Mouse (Mus musculus): ENCODE results near the gene Sstr1.

The Sstr1 gene

GRCm38 (mm10) chr12:58211163-58212071 lies at the start of gene Sstr1:
Sstr1 (plus strand) TSS chr12:58211772.
- H3K36me3 ChIP-seq (ENCODE audit: control insufficient read depth, insufficient read depth, low read length, poor library complexity, severe bottlenecking) = no peaks in the 10 kb centered on the region
- no peak for DNase-seq (ENCODE audit: low read depth, low spot score)
- no peaks in the 10 kb centered on the region for H3K27me3 ChIP-seq (ENCODE audit: control insufficient read depth, insufficient read depth, low read length, poor library complexity, severe bottlenecking)

GRCm38 (mm10) chr12:58198810-58199209 lies 12.8 kb upstream of the Sstr1 start:
- Histone ChIP-seq H3K36me3 (ENCODE audit: control insufficient read depth, insufficient read depth, low read length, poor library complexity, severe bottlenecking) (no peaks in the 10 kb centered on the region), H3K27me3 (ENCODE audit: control insufficient read depth, insufficient read depth, low read length, poor library complexity, severe bottlenecking) (no peaks in the 10 kb centered on the region)
- DNase-seq (ENCODE audit: low read depth, low spot score) = no peak

DNA sequence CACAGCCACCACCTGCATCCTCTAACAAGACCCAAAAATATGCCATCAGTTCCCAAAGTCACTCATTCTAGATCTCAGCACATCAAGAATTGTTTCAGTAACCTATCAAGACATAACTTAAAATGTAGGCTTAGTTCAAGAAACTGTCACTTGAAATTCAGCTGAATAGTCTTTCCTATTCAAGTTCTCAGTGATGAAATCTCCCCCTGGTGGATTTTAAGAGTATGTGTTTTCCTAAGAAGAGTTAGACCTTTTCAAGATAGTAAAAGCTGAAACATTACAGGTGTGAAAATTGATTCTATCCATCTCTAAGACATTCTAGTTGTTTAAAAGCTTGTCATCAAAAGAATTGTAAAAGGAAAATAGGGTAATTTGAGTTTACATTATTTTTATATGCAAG lies 10.4 kb upstream of the Sstr1 start:
- Histone ChIP-seq H3K27me3 (ENCODE audit: control insufficient read depth, insufficient read depth, low read length, poor library complexity, severe bottlenecking) (no peaks in the 10 kb centered on the region), H3K36me3 (ENCODE audit: control insufficient read depth, insufficient read depth, low read length, poor library complexity, severe bottlenecking) (no peaks in the 10 kb centered on the region)
- DNase-seq (ENCODE audit: low read depth, low spot score) = no peak

DNA sequence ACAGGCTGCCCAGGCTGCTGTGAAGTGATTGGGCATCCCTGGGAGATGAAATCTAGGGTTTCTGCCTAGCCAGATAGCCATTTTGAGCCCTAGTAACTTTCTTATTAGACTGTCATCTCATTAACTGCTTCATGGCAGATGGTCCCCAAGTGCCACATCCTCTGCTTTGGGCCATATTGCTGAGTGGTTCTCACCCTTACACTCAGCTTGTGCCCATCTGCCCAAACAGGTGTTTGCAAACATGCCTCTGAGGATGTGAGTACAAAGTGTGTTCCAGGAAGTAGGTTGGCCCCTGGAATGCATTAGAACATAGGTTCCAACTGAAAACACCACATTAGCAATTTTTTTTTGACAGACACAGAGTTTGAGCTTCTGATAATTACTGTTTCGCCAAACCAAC lies 3.6 kb upstream of the Sstr1 start:
- no peak for DNase-seq (ENCODE audit: low read depth, low spot score)
- no peaks in the 10 kb centered on the region for H3K36me3 ChIP-seq (ENCODE audit: control insufficient read depth, insufficient read depth, low read length, poor library complexity, severe bottlenecking)
- no peaks in the 10 kb centered on the region for H3K27me3 ChIP-seq (ENCODE audit: control insufficient read depth, insufficient read depth, low read length, poor library complexity, severe bottlenecking)

- no peaks in the 10 kb centered on the region for H3K27me3 ChIP-seq (ENCODE audit: control insufficient read depth, insufficient read depth, low read length, poor library complexity, severe bottlenecking)
- DNase-seq (ENCODE audit: low read depth, low spot score) = no peak
- no peaks in the 10 kb centered on the region for H3K36me3 ChIP-seq (ENCODE audit: control insufficient read depth, insufficient read depth, low read length, poor library complexity, severe bottlenecking)
Observed at GRCm38 (mm10) chr12:58212261-58212923, 820 bp downstream of the Sstr1 start.

DNA sequence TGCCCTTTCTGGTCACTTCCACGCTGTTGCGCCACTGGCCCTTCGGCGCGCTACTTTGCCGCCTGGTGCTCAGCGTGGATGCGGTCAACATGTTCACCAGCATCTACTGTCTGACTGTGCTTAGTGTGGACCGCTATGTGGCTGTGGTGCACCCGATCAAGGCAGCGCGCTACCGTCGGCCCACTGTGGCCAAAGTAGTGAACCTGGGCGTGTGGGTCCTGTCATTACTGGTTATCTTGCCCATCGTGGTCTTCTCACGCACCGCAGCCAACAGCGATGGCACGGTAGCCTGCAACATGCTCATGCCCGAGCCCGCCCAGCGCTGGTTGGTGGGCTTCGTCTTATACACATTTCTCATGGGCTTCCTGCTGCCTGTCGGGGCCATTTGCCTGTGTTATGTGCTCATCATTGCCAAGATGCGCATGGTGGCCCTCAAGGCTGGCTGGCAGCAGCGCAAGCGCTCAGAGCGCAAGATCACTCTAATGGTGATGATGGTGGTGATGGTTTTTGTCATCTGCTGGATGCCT lies 1.4 kb downstream of the Sstr1 start:
- no peaks in the 10 kb centered on the region for H3K36me3 ChIP-seq (ENCODE audit: control insufficient read depth, insufficient read depth, low read length, poor library complexity, severe bottlenecking)
- no peaks in the 10 kb centered on the region for H3K27me3 ChIP-seq (ENCODE audit: control insufficient read depth, insufficient read depth, low read length, poor library complexity, severe bottlenecking)
- no peak for DNase-seq (ENCODE audit: low read depth, low spot score)

- Histone ChIP-seq H3K27me3 (ENCODE audit: control insufficient read depth, insufficient read depth, low read length, poor library complexity, severe bottlenecking) (no peaks in the 10 kb centered on the region), H3K36me3 (ENCODE audit: control insufficient read depth, insufficient read depth, low read length, poor library complexity, severe bottlenecking) (no peaks in the 10 kb centered on the region)
- no peak for DNase-seq (ENCODE audit: low read depth, low spot score)
Observed at GRCm38 (mm10) chr12:58213451-58214288, 2.1 kb downstream of the Sstr1 start.

DNA sequence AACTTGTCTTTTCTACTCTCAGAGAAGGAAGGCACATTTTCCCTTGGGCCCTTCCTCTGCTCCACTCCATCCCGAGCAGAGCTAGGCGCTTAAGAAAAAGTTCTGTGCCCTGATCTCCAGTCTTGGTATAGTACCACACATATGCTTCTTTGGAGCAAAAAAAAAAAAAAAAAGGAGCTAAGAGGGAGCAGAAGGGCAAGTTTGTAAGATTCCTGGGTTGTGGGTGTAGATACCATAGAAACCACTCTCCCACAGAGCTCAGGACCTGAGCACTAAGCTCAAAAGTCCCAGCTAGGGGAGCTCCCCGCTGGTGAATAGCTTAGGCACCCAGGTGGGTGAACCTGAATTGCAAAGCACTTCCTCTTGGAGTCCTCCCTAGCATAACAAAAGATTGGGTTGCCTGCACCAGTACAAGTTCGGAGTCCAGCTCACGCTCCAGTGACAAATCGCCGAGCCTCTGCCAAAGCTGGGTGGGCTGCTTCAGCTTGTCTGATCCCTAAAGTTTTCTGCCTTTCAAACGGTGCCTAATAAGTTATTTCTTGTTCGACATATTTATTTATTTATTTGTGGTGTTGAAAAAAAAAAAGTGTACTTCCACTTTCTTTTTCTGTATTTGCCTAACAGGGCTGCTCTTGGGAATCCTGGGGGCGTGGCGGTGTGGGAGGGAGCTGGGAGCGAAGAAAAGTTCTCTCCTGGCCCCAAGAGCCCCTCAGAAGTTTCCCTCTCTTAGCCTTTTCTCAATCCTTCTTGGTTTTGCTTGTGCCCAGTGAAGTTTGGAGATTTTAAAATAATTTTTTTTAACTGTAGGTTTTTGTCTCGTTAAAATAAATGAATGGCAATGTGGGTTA lies 2.9 kb downstream of the Sstr1 start:
- Histone ChIP-seq H3K36me3 (ENCODE audit: control insufficient read depth, insufficient read depth, low read length, poor library complexity, severe bottlenecking) (no peaks in the 10 kb centered on the region), H3K27me3 (ENCODE audit: control insufficient read depth, insufficient read depth, low read length, poor library complexity, severe bottlenecking) (no peaks in the 10 kb centered on the region)
- DNase-seq (ENCODE audit: low read depth, low spot score) = no peak

GRCm38 (mm10) chr12:58216218-58216617 lies 4.6 kb downstream of the Sstr1 start:
- H3K27me3 ChIP-seq (ENCODE audit: control insufficient read depth, insufficient read depth, low read length, poor library complexity, severe bottlenecking) = no peaks in the 10 kb centered on the region
- H3K36me3 ChIP-seq (ENCODE audit: control insufficient read depth, insufficient read depth, low read length, poor library complexity, severe bottlenecking) = no peaks in the 10 kb centered on the region
- DNase-seq (ENCODE audit: low read depth, low spot score) = no peak

GRCm38 (mm10) chr12:58219078-58219477 lies 7.5 kb downstream of the Sstr1 start:
- Histone ChIP-seq H3K27me3 (ENCODE audit: control insufficient read depth, insufficient read depth, low read length, poor library complexity, severe bottlenecking) (no peaks in the 10 kb centered on the region), H3K36me3 (ENCODE audit: control insufficient read depth, insufficient read depth, low read length, poor library complexity, severe bottlenecking) (no peaks in the 10 kb centered on the region)
- DNase-seq (ENCODE audit: low read depth, low spot score) = no peak

DNA sequence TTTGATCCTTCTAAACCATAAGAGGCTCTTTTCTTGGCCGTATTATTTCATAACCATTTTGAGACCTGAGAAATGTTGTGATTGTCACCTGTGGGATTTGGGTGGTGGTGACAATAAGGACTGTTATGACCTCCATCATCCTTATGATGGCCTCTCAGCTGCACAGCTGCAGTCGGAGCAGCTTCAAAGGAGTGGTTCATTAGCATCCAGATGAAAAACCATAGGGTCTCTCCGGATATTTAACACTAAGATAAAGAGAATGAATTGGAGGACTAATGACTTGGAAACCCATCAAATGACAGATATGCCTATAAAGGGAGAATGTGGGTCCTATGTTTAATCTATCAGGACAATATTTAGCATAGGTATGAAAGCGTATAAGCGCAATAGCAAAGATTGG lies 14.1 kb downstream of the Sstr1 start:
- no peak for DNase-seq (ENCODE audit: low read depth, low spot score)
- Histone ChIP-seq H3K27me3 (ENCODE audit: control insufficient read depth, insufficient read depth, low read length, poor library complexity, severe bottlenecking) (no peaks in the 10 kb centered on the region), H3K36me3 (ENCODE audit: control insufficient read depth, insufficient read depth, low read length, poor library complexity, severe bottlenecking) (no peaks in the 10 kb centered on the region)

- Histone ChIP-seq H3K36me3 (ENCODE audit: control insufficient read depth, insufficient read depth, low read length, poor library complexity, severe bottlenecking) (no peaks in the 10 kb centered on the region), H3K27me3 (ENCODE audit: control insufficient read depth, insufficient read depth, low read length, poor library complexity, severe bottlenecking) (no peaks in the 10 kb centered on the region)
- no peak for DNase-seq (ENCODE audit: low read depth, low spot score)
Observed at GRCm38 (mm10) chr12:58232489-58232888, 20.9 kb downstream of the Sstr1 start.

GRCm38 (mm10) chr12:58251901-58252300 lies 40.3 kb downstream of the Sstr1 start:
- H3K36me3 ChIP-seq (ENCODE audit: control insufficient read depth, insufficient read depth, low read length, poor library complexity, severe bottlenecking) = no peaks in the 10 kb centered on the region
- no peaks in the 10 kb centered on the region for H3K27me3 ChIP-seq (ENCODE audit: control insufficient read depth, insufficient read depth, low read length, poor library complexity, severe bottlenecking)
- DNase-seq (ENCODE audit: low read depth, low spot score) = no peak

Data from splenic B cell, adult 2 months (primary cell).